In the genomic region with DNA sequence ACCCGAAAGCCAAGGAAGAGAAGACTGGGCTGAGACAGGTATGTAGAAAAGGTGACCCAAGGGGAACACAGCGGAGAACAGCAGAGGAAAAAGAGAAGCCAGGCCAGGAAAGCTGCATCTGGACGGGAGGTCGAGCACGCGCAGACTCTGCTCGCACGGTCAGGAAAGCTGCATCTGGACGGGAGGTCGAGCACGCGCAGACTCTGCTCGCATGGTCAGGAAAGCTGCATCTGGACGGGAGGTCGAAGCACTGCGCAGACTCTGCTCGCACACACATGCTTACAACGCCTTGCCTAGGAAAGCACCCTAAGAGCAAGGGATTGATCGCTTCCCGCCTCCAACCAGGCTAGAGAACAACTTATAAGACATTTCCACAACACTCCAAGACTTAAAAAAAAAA, we compare ENCODE assay signal across 1 mouse cellular context.
TF ChIP-seq lines count a peak whose summit lies in the region.

No protein-coding gene starts in this region.

TF ChIP-seq in ES-E14, 5 proteins besides CTCF, POLR2A, EP300 and RAD21:
- TF ChIP-seq CHD2 (IDR thresholded peaks at IDR 0.05; ENCODE audit: low read depth, low read length), result no peak
- no peak for TF ChIP-seq HCFC1 (IDR thresholded peaks at IDR 0.05; ENCODE audit: borderline replicate concordance, insufficient read depth, low read length)
- TF ChIP-seq MAFK (IDR thresholded peaks at IDR 0.05; ENCODE audit: insufficient read depth, low read depth, low read length), result no peak
- TF ChIP-seq ZC3H11A (IDR thresholded peaks at IDR 0.05; ENCODE audit: borderline replicate concordance, low read depth, low read length), result no peak
- TF ChIP-seq ZNF384 (IDR thresholded peaks at IDR 0.05; ENCODE audit: low read depth, low read length), result no peak
